Mouse (Mus musculus): ENCODE data around the gene Gpatch3.

The Gpatch3 gene

DNA sequence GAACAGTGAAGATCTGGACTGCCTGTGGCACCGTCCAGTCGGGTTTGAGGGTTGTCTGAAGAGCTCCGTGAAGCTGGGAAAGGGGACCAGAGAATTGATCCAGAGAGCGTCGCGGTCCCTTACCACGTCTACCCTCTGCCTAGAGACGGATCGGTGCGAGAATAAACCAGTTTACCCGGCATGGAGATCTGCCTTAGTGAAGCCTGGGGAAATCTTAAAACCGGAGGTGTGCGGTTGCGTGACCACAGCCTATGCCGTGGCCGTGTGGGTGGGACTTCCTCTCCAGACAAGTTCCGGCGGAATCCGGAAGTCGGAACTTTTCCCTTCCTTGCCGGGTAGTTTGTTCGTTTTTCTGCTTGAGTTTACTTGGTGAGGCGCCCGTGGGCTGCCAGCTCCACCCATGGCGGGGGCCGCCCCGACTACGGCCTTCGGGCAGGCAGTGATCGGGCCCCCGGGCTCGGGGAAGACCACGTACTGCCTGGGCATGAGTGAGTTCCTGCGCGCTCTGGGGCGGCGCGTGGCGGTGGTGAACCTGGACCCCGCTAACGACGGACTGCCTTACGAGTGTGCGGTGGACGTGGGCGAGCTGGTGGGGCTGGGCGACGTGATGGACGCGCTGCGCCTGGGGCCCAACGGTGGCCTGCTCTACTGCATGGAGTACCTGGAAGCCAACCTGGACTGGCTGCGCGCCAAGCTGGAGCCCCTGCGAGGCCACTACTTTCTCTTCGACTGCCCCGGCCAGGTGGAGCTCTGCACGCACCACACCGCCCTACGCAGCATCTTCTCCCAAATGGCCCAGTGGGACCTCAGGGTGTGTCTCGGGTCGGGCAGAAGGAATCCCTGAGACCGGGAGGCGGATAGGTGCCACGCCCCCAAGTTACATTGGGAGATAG lies 9.8 kb downstream of the Gpatch3 start, which contains the start of gene Gpn2:
Gene Gpn2, plus strand, starts transcription at position 304 of the 893 bp plus-strand sequence.
- no peak for DNase-seq (ENCODE audit: extremely low spot score, low read depth, low spot score)

DNA sequence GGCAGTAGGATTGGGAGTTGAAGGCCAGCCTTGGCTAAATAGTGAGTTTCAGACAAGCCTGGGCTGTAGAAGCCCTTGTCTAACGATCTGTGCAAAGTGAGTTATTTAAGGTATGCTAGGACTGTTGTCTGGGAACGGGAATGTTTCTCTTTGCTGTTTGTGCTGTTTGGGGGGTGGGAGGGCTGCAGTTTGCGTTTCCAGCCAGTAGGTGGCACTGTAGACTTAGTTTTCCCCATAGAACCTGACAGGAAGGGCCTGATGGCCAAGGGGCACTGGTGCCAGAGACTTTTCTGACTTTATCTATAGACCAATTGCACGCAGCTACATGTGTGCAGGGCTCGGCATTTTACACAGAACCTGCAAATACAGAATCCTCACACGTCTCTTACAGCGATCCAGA lies 18.0 kb downstream of the Gpatch3 start:
- no peak for DNase-seq (ENCODE audit: extremely low spot score, low read depth, low spot score)

DNA sequence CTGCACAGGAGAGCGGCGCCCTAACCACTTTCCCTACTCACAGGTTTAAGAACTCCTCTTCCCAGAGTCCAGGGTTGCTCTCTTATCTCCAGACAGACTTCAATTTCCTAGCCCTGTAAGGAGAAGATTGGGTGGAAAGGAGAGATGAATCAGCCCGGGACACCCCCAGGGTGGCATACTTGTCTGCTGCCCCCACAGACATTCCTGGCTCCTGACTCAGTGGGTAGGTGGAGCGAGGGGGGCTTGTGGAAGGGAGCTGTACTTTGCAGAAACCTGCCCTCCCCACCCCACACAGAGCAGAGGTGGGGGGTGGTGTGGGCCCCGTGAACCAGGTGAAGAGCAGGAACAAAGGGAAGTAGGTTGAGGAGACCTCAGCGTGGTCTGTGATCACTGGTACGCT lies 21.0 kb downstream of the Gpatch3 start:
- DNase-seq (ENCODE audit: extremely low spot score, low read depth, low spot score) = no peak

DNA sequence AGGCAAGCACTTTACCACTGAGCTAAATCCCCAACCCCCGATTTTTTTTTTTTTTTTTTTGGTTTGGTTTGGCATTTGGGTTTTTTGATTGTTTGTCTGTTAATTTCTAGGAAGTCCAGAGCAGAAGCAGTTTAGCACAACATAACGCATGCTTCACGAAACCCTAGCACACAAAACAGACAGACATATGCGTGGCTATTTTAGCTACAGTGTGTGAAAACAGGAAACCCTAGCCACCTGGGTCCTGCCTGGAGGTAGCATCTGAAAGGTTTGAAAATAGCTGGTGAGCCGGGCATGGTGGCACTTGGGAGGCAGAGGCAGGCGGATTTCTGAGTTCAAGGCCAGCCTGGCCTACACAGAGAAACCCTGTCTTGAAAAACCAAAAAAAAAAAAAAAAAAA lies 21.5 kb downstream of the Gpatch3 start:
- no peak for DNase-seq (ENCODE audit: extremely low spot score, low read depth, low spot score)

DNA sequence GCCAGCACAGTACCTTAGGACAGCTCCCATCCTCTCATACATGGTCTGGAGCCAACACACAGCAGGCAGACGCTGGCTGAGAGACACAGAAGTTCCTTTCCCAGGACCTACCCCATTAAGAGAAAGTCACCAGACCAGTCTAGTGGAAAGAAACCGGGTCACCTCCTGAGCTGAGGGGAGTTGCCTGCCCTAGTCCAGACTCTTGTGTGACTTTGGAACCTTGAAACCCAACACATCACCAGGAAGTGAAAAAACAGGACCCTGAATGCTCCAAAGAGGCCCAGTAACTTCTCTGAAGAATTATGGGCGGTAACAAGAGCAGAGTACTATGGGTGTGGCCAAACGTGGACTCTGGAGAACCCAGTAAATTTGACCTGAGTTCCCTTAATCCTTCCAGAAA lies 24.1 kb downstream of the Gpatch3 start:
- no peak for DNase-seq (ENCODE audit: extremely low spot score, low read depth, low spot score)

DNA sequence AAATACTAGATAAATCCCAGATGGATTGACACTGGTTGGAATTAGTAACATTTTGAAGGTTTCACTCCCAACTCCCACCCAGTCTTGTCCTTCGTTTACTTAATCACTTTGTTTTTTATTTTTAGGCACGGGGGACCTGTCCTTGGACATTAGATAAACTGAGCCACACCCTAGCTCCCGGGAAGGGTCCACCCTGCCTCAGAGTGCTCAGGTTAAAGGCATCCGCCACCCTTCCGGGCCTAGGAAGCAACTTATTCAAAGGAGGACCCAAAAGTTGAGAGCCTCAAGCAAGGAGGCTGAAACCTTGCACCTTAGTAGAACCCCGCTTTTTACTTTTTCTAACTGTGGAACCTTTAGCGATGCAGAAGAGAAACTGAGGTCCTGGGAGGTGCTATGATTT lies 24.6 kb downstream of the Gpatch3 start:
- DNase-seq (ENCODE audit: extremely low spot score, low read depth, low spot score) = no peak

DNA sequence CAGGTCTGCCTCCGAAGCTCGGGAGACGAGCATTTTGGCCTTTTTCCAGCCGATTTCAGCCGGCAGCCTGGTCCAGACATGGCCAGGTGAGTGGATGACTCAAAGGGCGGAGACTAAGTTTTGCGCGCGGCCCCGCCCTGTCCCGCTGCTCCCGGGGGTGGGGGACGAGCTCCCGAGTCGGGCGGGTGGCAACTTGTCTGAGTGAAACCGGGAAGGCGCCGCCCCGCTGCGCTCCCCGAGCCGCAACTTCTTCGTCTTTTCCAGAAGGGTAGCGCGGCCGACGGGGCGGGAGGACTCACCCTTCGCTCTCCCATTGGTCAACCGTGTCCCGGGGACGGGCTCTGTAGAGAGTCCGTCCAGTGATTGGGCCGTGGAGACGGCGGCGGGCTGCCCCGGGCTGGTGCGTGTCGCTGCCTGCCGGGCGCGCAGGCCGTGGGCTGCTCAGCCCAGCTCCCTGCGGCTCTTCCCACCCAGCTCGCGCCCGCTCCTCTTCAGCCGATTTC lies 25.1 kb downstream of the Gpatch3 start:
- DNase-seq (ENCODE audit: extremely low spot score, low read depth, low spot score) = peak; percentile 37

DNA sequence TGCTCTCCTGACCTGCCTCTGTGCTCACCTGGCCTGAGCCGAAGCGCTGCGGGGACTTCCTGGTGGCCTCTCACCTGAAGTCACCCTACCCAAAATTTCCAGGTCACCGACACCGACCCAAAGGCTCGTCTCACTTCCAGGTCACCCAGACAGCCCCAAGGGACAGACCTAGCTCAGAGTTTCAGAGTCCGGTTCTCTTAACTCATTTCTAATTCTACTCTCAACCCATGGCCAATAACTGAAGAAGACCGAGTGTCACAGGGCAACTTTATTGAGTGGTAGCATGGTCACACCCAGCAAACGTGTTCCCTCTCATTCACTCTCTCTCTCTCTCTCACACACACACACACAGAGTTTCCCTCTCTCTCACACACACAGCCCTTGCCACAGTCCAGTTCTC lies 25.8 kb downstream of the Gpatch3 start:
- DNase-seq (ENCODE audit: extremely low spot score, low read depth, low spot score) = no peak

DNA sequence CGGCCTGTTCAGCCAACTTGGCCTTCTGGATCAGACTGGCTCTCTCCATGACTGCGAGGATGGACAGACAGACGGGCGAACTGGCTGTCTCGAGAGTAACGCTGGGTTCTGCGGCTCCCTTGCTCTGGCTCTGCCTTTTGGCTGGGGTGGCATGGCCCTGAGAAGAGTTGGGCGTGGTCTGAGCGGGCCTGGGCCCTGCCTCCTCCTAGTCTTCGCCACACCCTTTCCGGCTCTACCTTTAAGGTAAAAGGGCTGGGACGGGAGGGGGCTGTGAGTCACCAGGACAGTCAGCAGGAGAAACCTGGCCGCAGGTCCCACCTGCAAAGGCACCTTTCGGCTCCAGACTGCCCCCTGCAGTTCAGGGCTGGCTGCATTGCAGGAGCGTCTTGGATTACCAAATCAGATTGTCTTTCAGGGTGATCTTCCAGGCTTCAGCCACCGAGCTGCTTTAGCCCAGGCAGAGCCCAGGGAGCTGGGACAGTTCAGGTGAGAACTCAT lies 27.2 kb downstream of the Gpatch3 start, which contains the start of gene Sfn:
Gene Sfn, minus strand, starts transcription at position 448 of the 498 bp plus-strand sequence.
- DNase-seq (ENCODE audit: extremely low spot score, low read depth, low spot score) = no peak

DNA sequence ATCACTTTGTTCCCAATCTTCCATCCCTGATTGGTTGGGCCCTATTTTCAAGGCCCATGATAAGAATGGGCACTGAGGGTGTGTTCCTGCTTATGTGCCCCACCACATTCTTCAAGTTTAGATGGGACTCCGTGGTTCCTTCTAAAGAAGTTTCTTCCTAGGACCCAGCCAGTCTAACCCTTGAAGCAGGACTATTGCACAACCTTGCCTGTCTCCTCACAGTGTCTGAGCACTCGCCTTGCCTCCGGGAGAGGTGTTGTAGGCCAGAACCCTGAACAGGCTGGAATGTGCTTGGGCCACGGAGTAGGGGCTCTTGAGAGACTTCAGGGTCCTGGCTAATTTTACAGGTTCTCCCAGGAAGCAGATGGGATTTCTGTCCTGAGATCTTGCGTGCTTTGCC lies 28.5 kb downstream of the Gpatch3 start:
- DNase-seq (ENCODE audit: extremely low spot score, low read depth, low spot score) = no peak

DNA sequence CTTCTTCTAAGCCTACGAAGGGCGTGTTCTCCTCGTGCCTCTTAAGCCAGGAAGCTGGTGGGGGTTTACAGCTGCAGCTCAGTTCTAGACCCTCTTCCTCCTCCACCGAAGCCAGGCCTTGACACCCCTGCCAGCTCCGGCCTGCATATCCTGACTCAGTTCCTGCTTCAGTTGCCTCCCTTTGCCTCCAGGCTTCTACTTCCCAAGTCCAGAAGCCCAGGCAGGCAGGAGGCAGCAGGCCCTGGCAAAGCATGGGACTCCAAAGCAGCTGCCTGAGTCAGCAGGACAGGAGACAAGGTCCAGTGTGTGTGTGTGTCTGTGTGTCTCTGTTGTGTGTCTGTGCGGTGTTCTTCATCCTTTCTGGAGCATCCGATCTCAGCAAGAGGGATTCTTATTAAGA lies 29.6 kb downstream of the Gpatch3 start:
- no peak for DNase-seq (ENCODE audit: extremely low spot score, low read depth, low spot score)

DNA sequence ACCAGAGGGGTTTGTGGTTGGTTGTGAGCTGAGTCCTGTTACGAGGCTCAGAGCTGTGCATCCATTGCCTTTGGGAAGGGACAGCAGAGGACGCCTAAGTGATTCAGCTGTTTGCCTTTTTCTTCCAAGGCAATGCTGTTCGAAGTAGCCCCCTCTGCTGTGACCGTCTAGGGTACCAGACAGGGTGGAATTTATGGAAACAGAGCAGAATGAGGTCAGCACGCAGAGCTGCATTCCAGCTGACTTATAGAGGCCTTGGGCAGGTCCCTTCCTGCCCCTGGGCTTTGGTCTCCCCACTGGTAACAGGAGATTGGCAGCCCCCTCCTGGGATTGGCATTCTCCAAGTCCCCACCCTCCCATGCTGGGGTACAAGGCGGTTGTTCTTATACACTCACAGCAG lies 30.3 kb downstream of the Gpatch3 start:
- no peak for DNase-seq (ENCODE audit: extremely low spot score, low read depth, low spot score)

DNA sequence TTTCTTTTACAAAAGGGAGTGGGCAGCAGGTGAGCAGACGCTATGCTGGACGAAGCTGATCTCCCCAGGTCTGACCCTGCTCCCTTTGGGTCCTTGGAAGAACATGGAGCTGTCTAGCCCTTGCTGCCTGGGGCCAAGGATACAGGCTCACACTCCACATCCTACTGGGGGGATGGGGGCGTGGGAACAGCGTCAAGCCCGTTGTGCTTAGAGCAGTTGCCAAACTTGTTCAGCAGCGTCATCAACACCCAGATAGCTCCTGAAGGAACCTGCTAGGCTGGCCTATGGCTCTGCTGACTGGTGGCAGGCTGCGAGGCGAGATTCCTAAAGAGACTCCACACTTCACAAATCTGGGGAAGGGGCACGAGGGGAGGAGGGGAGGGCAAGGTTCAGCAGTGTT lies 30.8 kb downstream of the Gpatch3 start:
- no peak for DNase-seq (ENCODE audit: extremely low spot score, low read depth, low spot score)

DNA sequence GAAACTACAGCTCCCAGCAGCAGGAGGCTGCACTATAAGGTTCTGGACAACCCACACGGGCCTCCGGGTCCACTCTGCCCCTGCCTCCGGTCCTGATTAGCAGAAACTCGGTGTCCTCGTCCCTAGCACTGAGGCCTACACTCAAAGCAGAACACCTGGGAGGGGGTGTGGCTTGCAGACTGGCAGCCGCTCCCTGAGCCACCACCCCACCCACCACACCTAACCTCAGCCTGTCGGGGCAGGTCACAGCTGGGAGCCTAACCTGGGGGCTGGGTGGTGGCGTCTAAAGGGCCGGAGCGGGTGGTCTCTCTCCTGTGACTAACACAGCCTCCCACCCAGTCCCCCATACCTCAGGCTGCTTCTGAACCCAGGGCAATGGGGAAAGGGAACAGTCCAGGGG lies 32.7 kb downstream of the Gpatch3 start:
- no peak for DNase-seq (ENCODE audit: extremely low spot score, low read depth, low spot score)

DNA sequence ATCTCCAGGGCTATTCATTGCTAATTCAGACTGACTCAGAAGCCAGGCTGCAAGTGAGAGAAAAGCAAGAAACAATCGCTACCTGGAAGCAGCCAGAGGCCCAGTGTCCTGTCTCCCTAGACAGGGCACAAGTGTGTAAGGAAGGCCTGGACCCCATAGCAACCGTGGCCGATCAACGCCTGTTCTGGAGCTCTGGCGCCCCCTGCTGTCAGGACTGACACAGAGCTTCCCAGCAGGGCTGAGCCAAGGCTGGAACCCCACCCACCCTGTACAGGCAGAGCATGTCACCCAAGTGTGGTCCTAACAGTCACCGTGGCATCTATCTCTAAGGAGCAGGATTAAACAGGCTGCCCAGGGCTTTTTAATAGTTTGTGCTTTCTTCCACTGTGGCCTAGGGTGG lies 35.2 kb downstream of the Gpatch3 start:
- no peak for DNase-seq (ENCODE audit: extremely low spot score, low read depth, low spot score)

DNA sequence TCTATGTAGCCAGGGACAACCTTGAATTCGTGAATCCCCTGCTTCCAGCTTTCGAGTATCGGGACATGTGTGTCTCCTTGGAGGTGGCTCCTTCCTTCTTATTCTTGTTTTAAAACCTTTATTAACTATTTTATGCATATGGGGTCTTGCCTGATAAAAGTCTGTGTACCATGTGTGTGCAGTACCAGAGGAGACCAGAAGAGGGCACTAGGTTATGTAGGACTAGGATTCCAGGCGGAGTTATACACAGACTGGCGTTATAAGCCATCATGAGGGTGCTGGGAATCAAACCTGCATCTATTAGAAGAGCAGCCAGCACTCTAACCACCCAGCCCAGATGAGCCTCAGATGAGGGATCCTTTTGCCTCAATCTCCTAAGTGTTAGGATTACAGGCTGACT lies 37.3 kb downstream of the Gpatch3 start:
- no peak for DNase-seq (ENCODE audit: extremely low spot score, low read depth, low spot score)

DNA sequence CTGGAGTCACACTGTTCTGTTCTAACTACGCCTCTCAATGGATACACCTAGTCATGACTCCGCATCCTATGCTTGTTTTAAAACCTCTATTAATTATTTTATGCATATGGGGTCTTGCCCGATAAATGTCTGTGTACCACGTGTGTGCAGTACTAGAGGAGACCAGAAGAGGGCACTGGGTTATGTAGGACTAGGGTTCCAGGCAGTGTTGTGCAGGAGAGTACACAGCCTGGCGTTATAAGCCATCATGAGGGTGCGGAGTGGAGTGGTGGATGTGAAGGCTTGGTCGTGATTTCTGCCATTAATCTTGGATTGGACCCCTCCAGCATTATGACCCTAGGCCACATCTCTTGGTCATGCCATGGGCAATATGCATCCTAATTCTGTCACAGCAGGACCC lies 37.9 kb downstream of the Gpatch3 start:
- no peak for DNase-seq (ENCODE audit: extremely low spot score, low read depth, low spot score)

DNA sequence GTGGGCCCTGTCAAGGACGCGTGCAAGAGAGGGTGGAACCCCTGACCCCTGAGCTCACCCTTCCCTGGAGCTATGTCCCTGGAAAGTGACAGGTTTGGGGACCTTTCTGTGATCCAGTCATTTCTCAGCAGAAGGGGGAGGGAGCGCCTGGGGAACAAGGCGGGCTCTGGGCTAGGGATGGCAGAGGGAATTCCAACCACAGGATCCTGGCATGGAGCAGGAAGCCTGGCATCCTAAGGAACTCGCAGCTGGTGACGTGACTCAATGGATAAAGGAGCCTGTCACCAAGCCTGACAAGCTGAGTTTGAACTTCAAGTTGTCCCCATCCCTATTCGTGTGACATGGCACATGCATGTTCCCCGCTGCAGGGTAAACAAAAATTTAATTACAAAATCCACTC lies 38.5 kb downstream of the Gpatch3 start:
- no peak for DNase-seq (ENCODE audit: extremely low spot score, low read depth, low spot score)

DNA sequence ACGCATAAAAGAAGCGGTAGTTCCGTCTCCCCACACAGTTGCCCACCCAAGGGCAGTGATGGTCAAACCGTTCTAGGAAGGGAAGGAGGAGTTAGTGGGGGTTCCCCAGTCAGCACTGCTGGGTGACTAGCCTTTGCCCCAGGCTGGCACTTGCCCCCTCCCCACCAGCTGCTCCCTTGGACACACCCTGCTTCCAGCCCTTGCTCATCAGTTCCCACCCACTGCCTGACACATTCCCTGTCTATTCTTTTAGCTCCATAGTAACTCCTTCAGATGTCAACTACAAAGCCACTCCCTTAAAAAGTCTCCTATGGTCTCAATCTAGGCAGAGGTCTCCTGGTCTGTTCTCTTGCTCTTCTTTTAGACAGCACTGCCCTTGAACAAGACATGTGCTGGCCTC lies 39.3 kb downstream of the Gpatch3 start:
- DNase-seq (ENCODE audit: extremely low spot score, low read depth, low spot score) = no peak

DNA sequence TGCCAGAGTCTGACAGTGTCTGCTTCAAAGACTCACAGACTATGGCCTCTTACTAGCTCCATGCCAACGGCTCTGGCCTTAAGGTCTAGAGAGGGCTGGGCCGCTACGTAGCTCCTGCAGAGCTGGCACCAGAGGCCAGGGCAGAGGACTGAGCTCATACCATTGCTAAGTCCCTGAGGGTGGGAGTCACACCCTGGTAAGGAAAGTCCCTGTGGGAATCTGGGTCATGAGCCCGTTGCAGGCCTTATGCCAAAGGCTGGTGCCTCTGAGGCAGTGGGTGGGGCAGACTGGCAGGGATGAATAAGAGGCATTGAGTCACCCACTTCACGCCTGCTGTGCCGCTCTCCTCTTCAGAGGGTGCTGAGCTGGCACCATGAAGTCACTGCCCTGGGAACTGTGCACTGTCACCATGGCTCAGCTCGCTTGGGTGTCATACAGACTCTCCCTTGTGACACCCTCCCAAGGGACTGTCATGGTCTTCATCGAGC lies 39.8 kb downstream of the Gpatch3 start:
- DNase-seq (ENCODE audit: extremely low spot score, low read depth, low spot score) = no peak

DNA sequence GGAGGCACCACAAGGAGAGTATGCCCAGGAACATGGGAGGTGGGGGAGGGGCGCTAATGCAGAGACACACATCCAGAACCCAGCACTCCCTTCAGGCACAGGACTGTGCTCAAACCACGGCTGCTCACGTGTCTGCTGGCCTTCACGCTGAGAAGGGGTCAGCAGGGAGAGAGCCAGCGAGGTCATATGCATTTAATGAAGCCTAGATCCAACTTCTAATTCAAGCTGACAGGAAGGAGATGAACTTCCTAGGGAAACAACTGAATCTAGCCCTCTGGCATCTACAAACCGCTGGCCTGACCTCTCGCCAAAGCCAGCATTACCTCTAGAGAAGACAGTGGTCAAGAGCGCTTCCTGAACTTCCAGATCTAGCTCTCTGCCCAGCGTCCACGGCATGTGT lies 40.9 kb downstream of the Gpatch3 start:
- DNase-seq (ENCODE audit: extremely low spot score, low read depth, low spot score) = no peak

DNA sequence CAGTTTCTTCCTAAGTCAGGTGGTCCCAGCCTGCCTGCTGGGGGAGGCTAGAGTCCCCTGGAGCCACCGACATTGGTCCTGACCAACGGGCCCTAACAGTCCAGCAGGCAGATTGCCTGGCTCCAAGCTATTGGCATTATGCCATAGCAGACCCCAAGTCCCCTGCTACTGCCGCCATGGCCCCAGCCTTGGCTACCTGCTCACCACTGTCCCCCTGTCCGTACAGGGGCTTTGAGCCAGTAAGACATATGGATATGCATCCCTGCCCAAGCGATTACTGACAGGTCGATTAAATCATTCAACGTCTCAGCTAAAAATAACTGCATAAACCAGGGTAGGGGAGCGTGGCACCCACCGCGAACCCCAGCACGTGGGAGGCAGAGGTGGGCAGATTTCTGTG lies 43.4 kb downstream of the Gpatch3 start:
- DNase-seq (ENCODE audit: extremely low spot score, low read depth, low spot score) = no peak

Data from hindlimb bud, embryonic 11.5 days (tissue).